In genomic region chrX:101933346-101933745, GRCm38 (mm10) we compare ENCODE assay signal across 9 mouse cellular contexts.
"Had no signal": no experiment of that assay in that cellular context is flagged by ENCODE, and none has a peak within 500 bp of the region (broad histone marks: within the 10 kb centered on the region; RNA-seq: fewer than 3 reads in every experiment).

No protein-coding gene starts in this region.

- DNase-seq: kidney, postnatal 10 days; kidney, postnatal 36 days; layer of hippocampus, postnatal 36 days; liver, embryonic 13.5 days; lung, adult 2 months; lung, postnatal 14 days; lung, postnatal 4 days; midbrain, embryonic 14.5 days; thymus, adult 18-20 months had no signal
